Mouse (Mus musculus): ENCODE measurements around the gene Pik3r3.

DNA sequence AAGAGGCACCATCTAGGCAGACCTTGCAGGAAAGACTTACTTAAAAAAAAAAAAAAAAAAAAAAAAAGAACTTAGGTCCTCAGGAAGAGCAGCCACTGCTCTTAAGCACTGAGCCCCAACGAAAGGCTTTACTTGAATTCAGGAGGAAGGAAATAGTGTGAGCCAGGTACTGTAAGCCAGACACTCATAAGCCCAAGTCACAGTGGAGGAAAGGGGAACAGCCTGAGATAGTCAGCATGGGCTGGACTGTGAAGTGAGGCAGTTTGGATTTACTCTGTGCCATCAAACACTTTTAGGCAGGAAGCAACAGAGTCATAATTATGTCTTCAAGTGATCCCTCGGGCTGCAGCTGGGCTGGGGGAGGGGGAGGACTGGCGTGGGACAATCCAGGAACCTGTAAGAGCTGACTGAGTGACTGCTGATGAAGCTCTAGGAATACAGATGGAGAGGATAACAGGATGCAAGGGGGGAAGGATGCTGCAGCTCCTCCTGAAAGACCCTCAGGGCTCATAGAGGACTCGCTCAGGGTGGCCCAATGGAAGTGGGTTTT lies 29.1 kb upstream of the Pik3r3 start:
- TF ChIP-seq CTCF (IDR thresholded peaks at IDR 0.05; ENCODE audit: extremely low read depth, insufficient read depth, low read length): no peak
- TF ChIP-seq POLR2A (IDR thresholded peaks at IDR 0.05; ENCODE audit: extremely low read depth, insufficient read depth, low read length): no peak

Measured in cortical plate, adult 2 months (tissue).